Mouse (Mus musculus): ENCODE data around the gene Gm6993.
A peak's percentile ranks its signal among the peaks of the same experiment; 100 is the strongest.

The Gm6993 gene

GRCm38 (mm10) chr12:31272012-31272735, 31.6 kb downstream of the Gm6993 start:
- peak in 1 of 2 experiments; percentile 6 for DNase-seq

- DNase-seq: no peak
These were observed 32.3 kb downstream of the Gm6993 start for GRCm38 (mm10) chr12:31272846-31273245.

DNA sequence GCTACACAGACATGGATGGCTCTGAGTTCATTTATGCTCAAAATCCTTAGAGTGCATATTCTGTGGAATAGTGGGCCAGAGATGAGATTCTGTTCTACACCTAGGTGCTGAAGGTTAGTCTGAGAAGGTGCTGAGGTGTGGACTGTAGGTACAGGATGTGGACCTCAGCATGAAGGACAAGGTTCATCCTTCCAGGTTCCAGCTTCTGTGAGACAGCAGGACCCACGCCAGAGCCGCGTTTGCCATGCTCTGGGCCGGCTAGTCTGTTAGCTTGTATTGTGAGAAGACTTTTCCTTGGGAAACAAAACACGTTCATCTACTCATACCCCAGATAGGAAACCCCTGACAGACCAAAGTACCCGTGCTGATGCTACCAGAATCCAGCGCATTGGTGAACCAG, 33.1 kb downstream of the Gm6993 start:
- no peak for DNase-seq

- DNase-seq: no peak
These were observed 34.8 kb downstream of the Gm6993 start for GRCm38 (mm10) chr12:31275411-31275810.

DNA sequence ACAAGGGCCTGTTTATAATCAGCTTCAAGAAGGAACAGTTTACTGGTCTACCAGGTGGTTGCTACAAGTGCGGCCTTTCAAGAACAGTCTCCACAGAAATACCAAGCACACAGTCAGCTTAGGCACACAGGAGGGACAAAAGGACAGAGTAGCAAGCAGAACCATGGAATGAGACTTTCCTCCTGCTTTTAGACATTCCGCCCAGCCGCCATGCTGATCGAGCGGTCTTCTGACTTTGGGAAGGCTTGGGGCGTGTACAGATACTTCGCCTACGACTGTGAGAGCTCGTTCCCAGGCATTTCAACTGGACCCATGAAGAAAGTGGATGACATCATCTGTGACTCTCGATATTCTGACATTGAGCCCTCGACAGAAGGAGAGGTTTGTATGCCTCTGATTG, 37.7 kb downstream of the Gm6993 start:
- DNase-seq: no peak

DNA sequence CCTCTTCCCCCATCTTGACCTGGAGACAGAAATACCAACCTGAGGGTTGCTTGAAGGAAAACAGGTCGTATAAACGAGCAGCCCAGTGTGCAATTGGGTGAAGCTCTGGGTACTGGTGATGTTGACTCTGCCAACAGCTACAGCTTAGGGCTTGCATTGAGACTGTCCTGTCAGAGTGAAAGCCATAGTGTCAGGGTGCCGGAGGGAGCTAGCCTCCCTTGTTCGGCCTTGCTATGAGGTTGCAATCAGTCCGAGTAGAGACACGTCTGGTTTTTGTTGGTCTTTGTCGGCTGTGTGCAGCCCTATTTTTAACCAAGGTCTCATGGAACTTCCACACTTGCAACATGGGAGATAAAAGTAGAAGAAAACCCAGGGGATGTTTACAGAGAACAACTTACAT, 39.7 kb downstream of the Gm6993 start:
- no peak for DNase-seq

DNA sequence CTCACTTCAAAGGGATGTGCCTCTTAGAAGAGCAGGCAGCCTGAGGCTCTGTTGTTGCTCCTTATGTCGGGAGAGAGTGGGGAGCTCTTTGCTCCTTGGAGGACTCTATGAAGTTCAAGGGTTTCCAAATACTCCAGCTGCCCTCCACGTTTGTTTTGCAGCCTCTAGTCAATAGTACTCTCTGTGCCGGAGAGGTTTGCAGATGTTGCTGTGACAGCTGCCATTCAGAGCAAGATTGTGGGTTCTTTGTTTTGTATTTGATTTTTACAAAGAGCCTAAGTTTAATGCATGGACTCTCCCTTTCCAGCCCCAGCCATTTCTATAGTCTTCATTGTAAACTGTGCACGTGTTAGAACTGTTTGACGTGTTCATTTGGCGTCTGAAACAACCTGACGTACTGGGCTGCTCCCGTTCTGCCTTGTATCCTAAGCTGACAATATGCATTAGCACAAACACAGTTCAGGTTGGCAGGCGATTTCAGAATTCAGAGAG, 40.6 kb downstream of the Gm6993 start:
- DNase-seq: no peak

- no peak for DNase-seq
These were observed 41.7 kb downstream of the Gm6993 start for GRCm38 (mm10) chr12:31282241-31282640.

GRCm38 (mm10) chr12:31283131-31283530, 42.6 kb downstream of the Gm6993 start:
- no peak for DNase-seq

GRCm38 (mm10) chr12:31283617-31284136, 43.1 kb downstream of the Gm6993 start:
- DNase-seq: no peak

- DNase-seq: no peak
These were observed 48.5 kb downstream of the Gm6993 start for GRCm38 (mm10) chr12:31289046-31289445.
